Comparison of ENCODE assay signal across 8 mouse cellular contexts in genomic region chr6:114888922-114889321, GRCm38 (mm10).
DNase-seq lines count a peak whose midpoint lies in the region; ATAC-seq and TF ChIP-seq lines count a peak whose summit lies in the region.

No protein-coding gene starts in this region.

- peak; percentile 89 for DNase-seq in adrenal gland, adult 8-10 months
- DNase-seq in heart, adult 8-10 months (ENCODE audit: low spot score): peak; percentile 77
- peak; percentile 95 for DNase-seq in kidney, adult 2 months
- peak; percentile 74 for DNase-seq in limb, embryonic 10.5 days (ENCODE audit: low spot score)
- peak; percentile 83 for DNase-seq in testis, postnatal 10 days (ENCODE audit: low spot score)
- no peak for DNase-seq in spleen, postnatal 14 days (ENCODE audit: low spot score in 2 of 2)

- H3K9ac ChIP-seq in embryonic facial prominence, embryonic 12.5 days: no peak overlapping the region
- H3K9ac ChIP-seq in midbrain, embryonic 16.5 days (ENCODE audit: low read depth, low read length): 0 out of 2 replicates have a peak overlapping the region, but pooled peaks have one; percentile 43

- H3K4me3 ChIP-seq in embryonic facial prominence, embryonic 12.5 days: no peak overlapping the region
- no peak overlapping the region for H3K4me3 ChIP-seq in kidney, adult 2 months (ENCODE audit: insufficient read depth, low read depth, low read length)
- H3K4me3 ChIP-seq in limb, embryonic 10.5 days: no peak overlapping the region
- no peak overlapping the region for H3K4me3 ChIP-seq in midbrain, embryonic 16.5 days (ENCODE audit: low read depth, low read length)

- peaks cover 82% of the 10 kb centered on the region for H3K4me1 ChIP-seq in embryonic facial prominence, embryonic 12.5 days
- H3K4me1 ChIP-seq in kidney, adult 2 months (ENCODE audit: control insufficient read depth, insufficient read depth, low read length): peaks cover 64% of the 10 kb centered on the region
- peaks cover 91% of the 10 kb centered on the region for H3K4me1 ChIP-seq in limb, embryonic 10.5 days
- peaks cover 48% of the 10 kb centered on the region for H3K4me1 ChIP-seq in midbrain, embryonic 16.5 days (ENCODE audit: control insufficient read depth, insufficient read depth, low read length)

- TF ChIP-seq CTCF in kidney, adult 2 months (conservative IDR thresholded peaks at IDR 0.05; ENCODE audit: insufficient read depth, insufficient read length, low read depth, low read length): peak; percentile 67

- peak; percentile 90 for ATAC-seq in embryonic facial prominence, embryonic 12.5 days (ENCODE audit: insufficient number of reproducible peaks, insufficient read depth, low FRiP score, low TSS enrichment)
- ATAC-seq in midbrain, embryonic 16.5 days: peak; percentile 47; the same call in 1 of the 2 replicates

- TF ChIP-seq POLR2A in kidney, adult 2 months (IDR thresholded peaks at IDR 0.05; ENCODE audit: low read depth, low read length): no peak

- no peaks in the 10 kb centered on the region for H3K9me3 ChIP-seq in embryonic facial prominence, embryonic 12.5 days
- H3K9me3 ChIP-seq in limb, embryonic 10.5 days (replicated peaks): no peaks in the 10 kb centered on the region
- no peaks in the 10 kb centered on the region for H3K9me3 ChIP-seq in midbrain, embryonic 16.5 days (replicated peaks; ENCODE audit: control insufficient read depth, low read length, poor library complexity, severe bottlenecking)

- no peak overlapping the region for H3K4me2 ChIP-seq in embryonic facial prominence, embryonic 12.5 days (replicated peaks)
- H3K4me2 ChIP-seq in midbrain, embryonic 16.5 days (ENCODE audit: low read length): peak overlapping the region; percentile 29

- 18% methylated on average over 13 of the region's 13 CpGs for WGBS in embryonic facial prominence, embryonic 12.5 days
- 8% methylated on average over 13 of the region's 13 CpGs for WGBS in kidney, adult 2 months
- WGBS in limb, embryonic 10.5 days: 25% methylated on average over 13 of the region's 13 CpGs
- 11% methylated on average over 13 of the region's 13 CpGs for WGBS in midbrain, embryonic 16.5 days

- H3K36me3 ChIP-seq in embryonic facial prominence, embryonic 12.5 days: peaks cover 36% of the 10 kb centered on the region
- no peaks in the 10 kb centered on the region for H3K36me3 ChIP-seq in kidney, adult 2 months (ENCODE audit: control insufficient read depth, insufficient read depth, low read length)
- peaks cover 76% of the 10 kb centered on the region for H3K36me3 ChIP-seq in limb, embryonic 10.5 days
- no peaks in the 10 kb centered on the region for H3K36me3 ChIP-seq in midbrain, embryonic 16.5 days (ENCODE audit: control insufficient read depth, insufficient read depth, low read length)

- H3K27ac ChIP-seq in embryonic facial prominence, embryonic 12.5 days: peak overlapping the region; percentile 73
- peak overlapping the region; percentile 81 for H3K27ac ChIP-seq in kidney, adult 2 months (ENCODE audit: insufficient read depth, low read depth, low read length)
- H3K27ac ChIP-seq in limb, embryonic 10.5 days: peak overlapping the region; percentile 67
- peak overlapping the region; percentile 76 for H3K27ac ChIP-seq in midbrain, embryonic 16.5 days (ENCODE audit: low read length)

- no peaks in the 10 kb centered on the region for H3K27me3 ChIP-seq in embryonic facial prominence, embryonic 12.5 days
- H3K27me3 ChIP-seq in kidney, adult 2 months (replicated peaks; ENCODE audit: control insufficient read depth, insufficient read depth, low read length): no peaks in the 10 kb centered on the region
- H3K27me3 ChIP-seq in limb, embryonic 10.5 days (ENCODE audit: low read depth, poor library complexity, severe bottlenecking): no peaks in the 10 kb centered on the region
- H3K27me3 ChIP-seq in midbrain, embryonic 16.5 days (ENCODE audit: control insufficient read depth, insufficient read depth, low read depth, low read length): no peaks in the 10 kb centered on the region

Comparison
In these comparisons a context has a peak if more than half of its experiments do, and no peak if none do; other contexts are left out.
1. DNase-seq: peak in adrenal gland, adult 8-10 months (single experiment), heart, adult 8-10 months (single experiment), kidney, adult 2 months (single experiment), limb, embryonic 10.5 days (single experiment) and testis, postnatal 10 days (single experiment); none in spleen, postnatal 14 days (0 of 2).
2. Peak in every context shown above with its lines, with median percentiles within 50 percentile points of each other: H3K27ac ChIP-seq.